Mouse (Mus musculus) kidney, adult 2 months (tissue): ENCODE results near the gene Adtrp.

Experiments
- CTCF ChIP-seq: fragments of 200-500 bp; conservative IDR thresholded peaks from 2 replicates; pipeline ENCODE4 v1.5.1; 2011; ENCODE audit warnings: low read depth, mild to moderate bottlenecking, control low read depth, low read length, moderate library complexity, mixed read lengths; ENCODE audit not compliant: insufficient read depth, insufficient read length
- POLR2A ChIP-seq: fragments of 200-500 bp; IDR thresholded peaks from one replicate; pipeline ENCODE4 v1.6.1; 2011; ENCODE audit warnings: low read depth, low read length, control low read depth

- TF ChIP-seq CTCF (no peak), POLR2A (no peak)
These were observed 88.7 kb downstream of the Adtrp start for GRCm38 (mm10) chr13:41758550-41759465.
